Mouse (Mus musculus) thymus, adult 2 months (tissue): ENCODE data around the gene Baiap2.

Experiments
- CTCF ChIP-seq: fragments of 200-500 bp; IDR thresholded peaks from 2 replicates; pipeline ENCODE4 v1.5.1; 2012; ENCODE audit warnings: mild to moderate bottlenecking, control low read depth, low read length, moderate library complexity, borderline replicate concordance; ENCODE audit not compliant: control insufficient read depth, poor library complexity, insufficient read depth; ENCODE audit errors: extremely low read depth
- POLR2A ChIP-seq: fragments of 200-500 bp; IDR thresholded peaks from 2 replicates; pipeline ENCODE4 v1.6.1; 2012; ENCODE audit warnings: mild to moderate bottlenecking, low read length, control low read depth, moderate library complexity; ENCODE audit not compliant: control insufficient read depth, poor library complexity, insufficient read depth; ENCODE audit errors: extremely low read depth

DNA sequence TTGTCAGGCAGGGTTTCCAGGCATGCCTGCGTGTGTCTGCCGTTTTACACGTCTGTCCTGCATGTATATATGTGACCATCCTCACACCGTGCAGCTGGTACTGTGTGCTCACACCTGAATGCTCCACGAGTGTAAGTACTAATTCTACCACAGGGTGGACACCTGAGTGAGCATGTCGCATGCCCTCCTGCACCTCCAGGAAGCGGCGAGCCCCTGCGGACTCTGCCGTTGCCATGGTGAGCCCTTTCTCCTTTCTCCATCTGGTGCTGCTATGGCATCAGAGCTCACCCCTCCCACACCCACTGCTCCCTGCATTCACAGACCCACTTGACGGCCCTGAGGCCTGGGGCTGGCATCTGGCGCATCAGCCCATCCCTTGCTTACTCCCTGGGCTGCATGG lies 80.3 kb downstream of the Baiap2 start:
- no peak for TF ChIP-seq POLR2A
- no peak for TF ChIP-seq CTCF
